Mouse (Mus musculus): ENCODE results near the gene Mdga1.

- no peak for TF ChIP-seq CTCF (IDR thresholded peaks at IDR 0.05; ENCODE audit: low read depth)
- TF ChIP-seq EP300 (IDR thresholded peaks at IDR 0.05; ENCODE audit: low read depth) = no peak
These were observed 116.9 kb downstream of the Mdga1 start for GRCm38 (mm10) chr17:29852846-29853486.
